Mouse (Mus musculus): ENCODE results near the gene Gm11020.

DNA sequence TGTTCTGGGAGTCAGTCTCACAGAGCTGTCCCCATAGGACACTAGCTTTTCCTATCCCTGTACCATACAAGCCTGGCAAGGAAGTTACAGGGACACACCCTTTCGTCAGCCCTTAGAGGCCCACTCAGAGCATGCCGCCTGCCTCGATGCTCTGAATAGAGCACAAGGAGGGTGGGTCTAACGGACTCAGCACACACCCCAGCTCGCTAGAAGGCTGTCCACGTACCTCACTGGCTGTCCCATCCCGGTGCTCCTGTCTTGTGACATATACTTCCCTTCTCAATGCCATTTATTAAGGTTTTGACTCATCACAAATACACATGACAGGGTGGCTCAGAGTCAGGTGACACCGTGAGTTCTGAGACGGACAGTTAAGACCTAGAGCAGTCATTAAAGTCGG is 33.1 kb downstream of the Gm11020 start:
- no peak for TF ChIP-seq CTCF (IDR thresholded peaks at IDR 0.05; ENCODE audit: control insufficient read depth, insufficient read depth, insufficient read length)
- TF ChIP-seq MAX (IDR thresholded peaks at IDR 0.05): no peak
